Mouse (Mus musculus) kidney, adult 2 months (tissue): ENCODE measurements at regions not wholly inside any gene's neighbourhood (a gene's known extent, or its start where the extent isn't known, plus 50 kb on each side); places are given as distances from the start of the nearest gene placed in this dataset.
A peak's percentile ranks its signal among the peaks of the same experiment; 100 is the strongest.
"Not testable (repeated sequence)": the region's sequence is repeated elsewhere in the genome, so short reads cannot be mapped to it uniquely, and the experiment has no call there.

Experiments
- DNase-seq: peaks from one replicate; pipeline ENCODE4 v3.0.0; 2021
- H3K27ac ChIP-seq: fragments of 200-500 bp; 2 replicates; pipeline ENCODE4 v1.5.1; 2012; ENCODE audit warnings: low read depth, low read length, control low read depth, inconsistent platforms; ENCODE audit not compliant: insufficient read depth
- H3K27me3 ChIP-seq: fragments of 200-500 bp; replicated peaks from 2 replicates; pipeline ENCODE4 v1.6.1; 2012; ENCODE audit warnings: mild to moderate bottlenecking, moderate library complexity, low read length, inconsistent platforms; ENCODE audit not compliant: control insufficient read depth, insufficient read depth
- H3K36me3 ChIP-seq: fragments of 200-500 bp; 2 replicates; pipeline ENCODE4 v1.6.1; 2012; ENCODE audit warnings: mild to moderate bottlenecking, moderate library complexity, low read length, inconsistent platforms; ENCODE audit not compliant: control insufficient read depth, insufficient read depth
- H3K4me1 ChIP-seq: fragments of 200-500 bp; 2 replicates; pipeline ENCODE4 v1.6.1; 2011; ENCODE audit warnings: low read length; ENCODE audit not compliant: control insufficient read depth, insufficient read depth
- H3K4me3 ChIP-seq: fragments of 200-500 bp; 2 replicates; pipeline ENCODE4 v1.5.1; 2011; ENCODE audit warnings: mild to moderate bottlenecking, low read depth, low read length, control low read depth; ENCODE audit not compliant: insufficient read depth
- CTCF ChIP-seq: fragments of 200-500 bp; conservative IDR thresholded peaks from 2 replicates; pipeline ENCODE4 v1.5.1; 2011; ENCODE audit warnings: low read depth, mild to moderate bottlenecking, control low read depth, low read length, moderate library complexity, mixed read lengths; ENCODE audit not compliant: insufficient read depth, insufficient read length
- POLR2A ChIP-seq: fragments of 200-500 bp; IDR thresholded peaks from one replicate; pipeline ENCODE4 v1.6.1; 2011; ENCODE audit warnings: low read depth, low read length, control low read depth
- WGBS: fragments of 180-500 bp; shearing (Covaris S2); methylation state at CpG from one replicate; pipeline ENCODE4 v1.1.7; 2018; 5-methylcytosine and 5-hydroxymethylcytosine counted together

DNA sequence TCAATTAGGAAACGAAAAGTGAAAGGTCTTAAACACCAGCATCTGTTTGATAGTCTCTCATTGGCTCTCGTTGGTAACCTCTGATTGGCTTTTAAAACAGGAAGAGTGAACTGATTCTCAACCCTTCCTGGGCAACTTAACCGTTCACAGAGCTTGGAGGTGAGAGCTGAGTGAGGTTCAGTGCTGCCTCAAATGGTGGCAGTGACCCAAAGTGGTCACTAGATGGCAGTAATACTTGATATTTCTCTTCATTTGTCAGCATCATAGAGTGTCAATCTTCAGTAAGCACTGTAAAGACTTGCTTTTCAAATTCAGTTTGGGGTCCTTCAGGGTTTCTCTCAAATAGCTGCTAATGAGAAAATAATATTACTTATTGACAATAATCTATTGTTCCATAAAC lies 321.8 kb upstream of the Gdi2 start:
- TF ChIP-seq CTCF: peak; percentile 56
- WGBS: 33% methylated on average over 3 of the region's 3 CpGs
- H3K27ac ChIP-seq, H3K27me3 ChIP-seq, H3K4me3 ChIP-seq, H3K36me3 ChIP-seq, H3K4me1 ChIP-seq: not testable (repeated sequence)
- peak; percentile 8 for DNase-seq

DNA sequence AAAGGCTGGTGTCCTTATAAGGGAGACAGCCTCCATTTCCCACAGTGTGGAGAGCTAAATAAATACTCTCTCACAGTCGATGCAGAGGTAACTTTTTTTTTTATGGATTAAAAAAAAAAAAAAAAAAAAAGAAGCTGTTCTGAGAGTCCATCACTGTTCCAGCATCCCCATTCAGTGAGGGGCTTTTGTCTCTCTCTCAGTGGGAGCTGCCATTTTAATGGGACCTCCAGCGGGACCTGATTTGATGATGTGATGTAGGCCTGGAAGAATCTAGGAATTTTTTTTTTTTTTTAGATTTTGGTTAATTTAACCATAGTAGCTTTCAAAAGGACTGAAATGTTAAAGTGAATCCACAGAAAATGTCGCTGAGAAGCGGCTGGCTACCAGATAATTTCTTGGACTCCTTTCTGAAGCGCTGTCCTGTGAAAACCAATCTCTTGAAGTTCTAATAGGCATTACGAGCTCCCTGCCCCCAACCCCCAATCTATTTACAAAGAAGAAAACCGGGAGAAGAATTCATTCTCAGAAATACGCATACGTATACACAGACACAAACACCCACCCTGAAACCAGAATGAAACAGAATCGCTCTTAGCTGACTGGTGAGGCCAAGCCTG lies 316.8 kb upstream of the Gdi2 start:
- 77% methylated on average over 10 of the region's 10 CpGs for WGBS
- H3K36me3 ChIP-seq, H3K4me3 ChIP-seq, H3K27me3 ChIP-seq, DNase-seq, H3K4me1 ChIP-seq, H3K27ac ChIP-seq: not testable (repeated sequence)

DNA sequence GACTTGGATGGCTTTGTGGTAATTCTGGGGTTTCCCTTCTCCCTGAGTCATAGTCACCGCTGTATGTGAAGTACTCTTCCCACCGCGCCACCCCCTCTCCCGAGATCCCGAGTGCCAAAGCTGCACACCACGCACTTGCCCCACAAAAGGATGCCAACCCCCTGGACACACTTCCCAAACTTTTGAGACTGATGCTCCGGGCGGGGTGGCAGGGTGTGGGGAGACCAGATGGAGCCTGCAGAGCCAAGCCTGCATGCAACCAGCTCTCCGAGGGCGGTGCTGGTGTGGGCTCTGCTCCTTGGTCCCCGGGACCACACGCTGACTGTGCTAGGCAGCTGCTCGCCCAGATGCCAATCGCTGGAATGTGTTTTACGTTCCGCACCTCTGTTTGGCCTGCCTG lies 316.2 kb upstream of the Gdi2 start:
- Histone ChIP-seq H3K4me3 (no peak overlapping the region), H3K4me1 (no peaks in the 10 kb centered on the region), H3K27ac (no peak overlapping the region), H3K36me3 (no peaks in the 10 kb centered on the region), H3K27me3 (no peaks in the 10 kb centered on the region)
- WGBS: 75% methylated on average over 16 of the region's 16 CpGs
- no peak for DNase-seq
- TF ChIP-seq POLR2A: no peak
- TF ChIP-seq CTCF: no peak

DNA sequence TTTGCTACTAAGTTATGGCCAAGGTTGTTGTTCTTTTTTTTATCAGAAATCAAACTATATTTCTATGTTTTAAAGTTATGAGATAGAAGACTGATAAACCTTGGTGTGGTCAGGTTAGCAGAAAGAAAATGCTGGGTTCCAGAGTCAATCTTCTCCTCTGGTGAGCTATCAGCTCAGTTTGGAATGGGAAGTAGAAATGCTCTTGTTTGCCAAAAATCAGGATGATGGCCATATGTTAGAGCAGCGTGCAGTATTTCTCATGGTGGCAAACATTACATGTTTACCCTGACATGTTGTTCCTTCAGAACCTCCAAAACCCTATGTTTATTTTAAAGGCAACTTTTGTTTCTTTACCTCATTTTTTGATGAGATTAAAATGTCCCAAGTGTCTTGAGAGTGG lies 279.5 kb upstream of the Gdi2 start:
- TF ChIP-seq POLR2A (no peak), CTCF (no peak)
- DNase-seq: no peak
- no peak overlapping the region for H3K27ac ChIP-seq
- no peaks in the 10 kb centered on the region for H3K27me3 ChIP-seq
- no peaks in the 10 kb centered on the region for H3K36me3 ChIP-seq
- no peak overlapping the region for H3K4me3 ChIP-seq
- 77% methylated on average over 1 of the region's 1 CpGs for WGBS
- no peaks in the 10 kb centered on the region for H3K4me1 ChIP-seq

DNA sequence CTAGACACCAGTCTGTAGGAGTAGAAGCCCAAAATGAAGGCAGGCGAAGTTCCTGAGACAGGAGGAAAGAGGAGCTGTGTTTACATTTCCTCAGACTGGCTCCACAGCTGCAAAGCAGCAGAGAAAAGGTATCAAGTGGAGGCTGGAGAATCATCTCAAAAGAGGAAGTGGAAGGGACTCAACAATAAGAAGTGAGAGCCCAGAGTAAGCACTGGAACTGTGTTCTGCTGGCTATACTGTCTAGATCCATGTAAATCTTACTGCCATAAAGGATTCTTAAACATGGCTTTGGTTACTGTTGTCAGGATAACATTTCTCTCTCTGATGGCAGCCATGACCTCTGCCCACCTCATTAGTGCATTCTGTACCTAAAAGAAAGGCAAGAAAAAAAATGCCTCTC lies 261.7 kb upstream of the Gdi2 start:
- H3K36me3 ChIP-seq, H3K27me3 ChIP-seq, H3K27ac ChIP-seq, DNase-seq, H3K4me1 ChIP-seq, H3K4me3 ChIP-seq: not testable (repeated sequence)
- WGBS: 26% methylated on average over 1 of the region's 1 CpGs
